Mouse (Mus musculus): ENCODE measurements around the gene Bclaf1.

DNA sequence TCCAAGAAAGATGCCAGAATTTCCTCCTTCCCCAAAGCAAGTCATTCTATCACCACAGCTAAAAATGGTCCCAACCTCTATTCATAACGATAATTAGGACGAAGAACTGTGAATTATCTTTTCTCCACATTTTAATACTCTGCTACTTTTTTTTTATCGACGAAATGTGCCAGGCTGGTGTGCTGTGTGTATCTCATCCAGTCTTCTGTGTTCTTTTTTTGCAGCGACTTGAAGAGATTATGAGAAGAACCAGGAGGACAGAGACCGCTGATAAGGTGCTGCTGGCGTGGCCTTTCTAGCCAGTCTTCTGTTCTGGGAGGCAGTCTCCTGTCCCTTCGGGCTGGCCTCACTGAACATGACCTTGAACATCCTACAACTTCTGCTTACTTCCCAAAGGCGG lies 38.2 kb upstream of the Bclaf1 start:
- TF ChIP-seq CTCF (IDR thresholded peaks at IDR 0.05; ENCODE audit: control insufficient read depth, insufficient read depth, low read length) (no peak), POLR2A (IDR thresholded peaks at IDR 0.05; ENCODE audit: borderline replicate concordance, control insufficient read depth, low read depth, low read length) (no peak)
